Mouse (Mus musculus): Measurements from ENCODE around the gene Atxn7. TPM values are rescaled to one million over a fixed set of nuclear protein-coding genes. Genes with fewer than 3 reads are reported as not detected.

Gene Atxn7
- polyA plus RNA-seq, 1 experiment from 2014 or later, result 3.4 TPM

- no peaks in the 10 kb centered on the region for H3K36me3 ChIP-seq (ENCODE audit: insufficient read depth, low read length)
- H3K4me2 ChIP-seq (replicated peaks; ENCODE audit: low read depth, low read length), result no peak overlapping the region
- no peak overlapping the region for H3K4me3 ChIP-seq (ENCODE audit: low read length)
- H3K27me3 ChIP-seq (ENCODE audit: insufficient read depth, low read length), result no peaks in the 10 kb centered on the region
- no peak for ATAC-seq (ENCODE audit: low FRiP score, low TSS enrichment)
- H3K4me1 ChIP-seq (ENCODE audit: insufficient read depth, low read length), result 0 out of 2 replicates have a peak, but pooled peaks cover 3% of the 10 kb centered on the region
- no peaks in the 10 kb centered on the region for H3K9me3 ChIP-seq (ENCODE audit: low read length)
- H3K9ac ChIP-seq (replicated peaks; ENCODE audit: low read length), result no peak overlapping the region
- H3K27ac ChIP-seq (ENCODE audit: low read length), result no peak overlapping the region
- WGBS, result 48% methylated on average over 1 of the region's 1 CpGs
These were observed 16.3 kb downstream of the Atxn7 start for GRCm38 (mm10) chr14:13977498-13977897.

- no peak overlapping the region for H3K4me2 ChIP-seq (replicated peaks; ENCODE audit: low read depth, low read length)
- no peak overlapping the region for H3K4me3 ChIP-seq (ENCODE audit: low read length)
- no peaks in the 10 kb centered on the region for H3K27me3 ChIP-seq (ENCODE audit: insufficient read depth, low read length)
- no peak overlapping the region for H3K27ac ChIP-seq (ENCODE audit: low read length)
- no peaks in the 10 kb centered on the region for H3K36me3 ChIP-seq (ENCODE audit: insufficient read depth, low read length)
- WGBS, result 30% methylated on average over 2 of the region's 2 CpGs
- ATAC-seq (ENCODE audit: low FRiP score, low TSS enrichment), result no peak
- H3K9ac ChIP-seq (replicated peaks; ENCODE audit: low read length), result no peak overlapping the region
- 0 out of 2 replicates have a peak, but pooled peaks cover 3% of the 10 kb centered on the region for H3K4me1 ChIP-seq (ENCODE audit: insufficient read depth, low read length)
- no peaks in the 10 kb centered on the region for H3K9me3 ChIP-seq (ENCODE audit: low read length)
These were observed 20.0 kb downstream of the Atxn7 start for GRCm38 (mm10) chr14:13981286-13981685.

DNA sequence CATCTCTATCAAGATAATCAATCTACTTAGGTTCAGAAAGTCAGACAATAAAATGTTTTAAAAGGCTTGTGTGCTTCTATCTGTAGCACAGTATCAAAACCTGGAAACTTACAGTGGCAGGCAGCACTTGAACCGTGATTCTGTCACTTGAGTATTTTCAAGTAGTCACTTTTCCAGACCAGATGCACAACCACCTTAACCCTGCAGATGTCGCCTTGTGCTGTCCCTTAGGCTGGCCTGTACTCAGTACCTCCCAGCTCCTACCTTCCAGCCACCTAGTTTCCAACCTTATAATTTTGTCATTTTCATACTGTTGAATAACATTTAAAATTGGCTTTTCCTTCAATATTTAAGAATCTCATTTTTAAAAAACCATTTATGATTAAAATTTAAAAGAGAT lies 20.9 kb downstream of the Atxn7 start:
- 58% methylated on average over 2 of the region's 2 CpGs for whole genome bisulfite sequencing
- H3K4me2 ChIP-seq (replicated peaks; ENCODE audit: low read depth, low read length), result no peak overlapping the region
- no peak overlapping the region for H3K4me3 ChIP-seq (ENCODE audit: low read length)
- no peak overlapping the region for H3K9ac ChIP-seq (replicated peaks; ENCODE audit: low read length)
- 0 out of 2 replicates have a peak, but pooled peaks cover 3% of the 10 kb centered on the region for H3K4me1 ChIP-seq (ENCODE audit: insufficient read depth, low read length)
- ATAC-seq (ENCODE audit: low FRiP score, low TSS enrichment), result no peak
- no peaks in the 10 kb centered on the region for H3K27me3 ChIP-seq (ENCODE audit: insufficient read depth, low read length)
- no peaks in the 10 kb centered on the region for H3K36me3 ChIP-seq (ENCODE audit: insufficient read depth, low read length)
- H3K9me3 ChIP-seq (ENCODE audit: low read length), result no peaks in the 10 kb centered on the region
- no peak overlapping the region for H3K27ac ChIP-seq (ENCODE audit: low read length)

DNA sequence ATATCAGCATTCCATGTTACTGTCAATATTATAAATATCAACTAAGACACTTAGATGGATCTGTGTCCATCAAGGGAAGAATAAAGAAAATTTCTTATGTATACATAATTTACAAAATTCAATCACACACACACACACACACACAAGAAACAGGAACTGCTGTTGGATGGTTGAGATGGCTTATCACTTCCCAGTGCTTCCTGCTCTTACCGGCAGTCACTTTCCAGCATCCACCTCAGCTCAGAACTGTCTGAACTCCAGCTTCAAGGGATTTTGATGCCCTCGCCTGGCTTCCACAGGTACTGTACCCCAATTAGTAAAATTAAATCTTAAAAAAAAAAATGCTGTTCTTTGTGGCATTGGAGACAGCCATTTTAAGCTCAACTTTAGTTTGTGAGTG lies 27.2 kb downstream of the Atxn7 start:
- Histone ChIP-seq H3K4me3 (ENCODE audit: low read length) (no peak overlapping the region), H3K9me3 (ENCODE audit: low read length) (no peaks in the 10 kb centered on the region), H3K9ac (replicated peaks; ENCODE audit: low read length) (no peak overlapping the region), H3K36me3 (ENCODE audit: insufficient read depth, low read length) (no peaks in the 10 kb centered on the region), H3K27ac (ENCODE audit: low read length) (no peak overlapping the region), H3K27me3 (ENCODE audit: insufficient read depth, low read length) (no peaks in the 10 kb centered on the region), H3K4me1 (ENCODE audit: insufficient read depth, low read length) (no peaks in the 10 kb centered on the region), H3K4me2 (replicated peaks; ENCODE audit: low read depth, low read length) (no peak overlapping the region)
- 63% methylated on average over 2 of the region's 2 CpGs for WGBS
- ATAC-seq (ENCODE audit: low FRiP score, low TSS enrichment), result no peak

- H3K27ac ChIP-seq (ENCODE audit: low read length), result no peak overlapping the region
- no peak for ATAC-seq (ENCODE audit: low FRiP score, low TSS enrichment)
- H3K27me3 ChIP-seq (ENCODE audit: insufficient read depth, low read length), result no peaks in the 10 kb centered on the region
- 0 out of 2 replicates have a peak, but pooled peaks cover 5% of the 10 kb centered on the region for H3K4me1 ChIP-seq (ENCODE audit: insufficient read depth, low read length)
- no peaks in the 10 kb centered on the region for H3K9me3 ChIP-seq (ENCODE audit: low read length)
- no peak overlapping the region for H3K9ac ChIP-seq (replicated peaks; ENCODE audit: low read length)
- no peak overlapping the region for H3K4me2 ChIP-seq (replicated peaks; ENCODE audit: low read depth, low read length)
- H3K4me3 ChIP-seq (ENCODE audit: low read length), result no peak overlapping the region
- WGBS, result 79% methylated on average over 3 of the region's 3 CpGs
- no peaks in the 10 kb centered on the region for H3K36me3 ChIP-seq (ENCODE audit: insufficient read depth, low read length)
These were observed 29.5 kb downstream of the Atxn7 start for GRCm38 (mm10) chr14:13990741-13991140.

- Histone ChIP-seq H3K27ac (ENCODE audit: low read length) (no peak overlapping the region), H3K36me3 (ENCODE audit: insufficient read depth, low read length) (no peaks in the 10 kb centered on the region), H3K9ac (replicated peaks; ENCODE audit: low read length) (no peak overlapping the region), H3K9me3 (ENCODE audit: low read length) (no peaks in the 10 kb centered on the region), H3K4me3 (ENCODE audit: low read length) (no peak overlapping the region), H3K4me2 (replicated peaks; ENCODE audit: low read depth, low read length) (no peak overlapping the region), H3K4me1 (ENCODE audit: insufficient read depth, low read length) (0 out of 2 replicates have a peak, but pooled peaks cover 5% of the 10 kb centered on the region), H3K27me3 (ENCODE audit: insufficient read depth, low read length) (no peaks in the 10 kb centered on the region)
- ATAC-seq (ENCODE audit: low FRiP score, low TSS enrichment), result peak; percentile 77
- 52% methylated on average over 9 of the region's 9 CpGs for WGBS
These were observed 34.2 kb downstream of the Atxn7 start for GRCm38 (mm10) chr14:13995206-13996097.

DNA sequence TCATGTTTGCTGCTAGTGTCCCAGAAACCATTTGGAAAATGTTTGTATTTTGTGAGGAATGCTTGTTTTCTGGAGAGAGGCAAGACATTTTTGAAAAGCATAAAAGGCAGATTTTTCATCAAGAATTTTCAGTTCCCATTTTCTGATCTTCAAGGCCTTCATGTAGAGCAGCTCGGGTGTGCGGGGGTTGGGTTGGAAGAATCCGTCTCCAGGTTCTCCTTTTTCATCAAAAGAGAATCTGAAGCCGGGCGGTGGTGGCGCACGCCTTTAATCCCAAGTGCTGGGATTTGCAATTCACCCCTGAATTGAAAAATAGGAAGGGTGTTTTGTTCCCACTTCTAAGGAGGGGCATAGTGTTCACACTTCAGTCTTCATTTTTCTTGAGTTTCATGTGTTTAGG lies 41.5 kb downstream of the Atxn7 start:
- ATAC-seq (ENCODE audit: low FRiP score, low TSS enrichment), result no peak
- H3K36me3 ChIP-seq (ENCODE audit: insufficient read depth, low read length), result no peaks in the 10 kb centered on the region
- H3K4me3 ChIP-seq (ENCODE audit: low read length), result no peak overlapping the region
- no peaks in the 10 kb centered on the region for H3K27me3 ChIP-seq (ENCODE audit: insufficient read depth, low read length)
- no peak overlapping the region for H3K4me2 ChIP-seq (replicated peaks; ENCODE audit: low read depth, low read length)
- H3K27ac ChIP-seq (ENCODE audit: low read length), result no peak overlapping the region
- no peaks in the 10 kb centered on the region for H3K9me3 ChIP-seq (ENCODE audit: low read length)
- no peaks in the 10 kb centered on the region for H3K4me1 ChIP-seq (ENCODE audit: insufficient read depth, low read length)
- H3K9ac ChIP-seq (replicated peaks; ENCODE audit: low read length), result no peak overlapping the region
- WGBS, result 93% methylated on average over 7 of the region's 7 CpGs

DNA sequence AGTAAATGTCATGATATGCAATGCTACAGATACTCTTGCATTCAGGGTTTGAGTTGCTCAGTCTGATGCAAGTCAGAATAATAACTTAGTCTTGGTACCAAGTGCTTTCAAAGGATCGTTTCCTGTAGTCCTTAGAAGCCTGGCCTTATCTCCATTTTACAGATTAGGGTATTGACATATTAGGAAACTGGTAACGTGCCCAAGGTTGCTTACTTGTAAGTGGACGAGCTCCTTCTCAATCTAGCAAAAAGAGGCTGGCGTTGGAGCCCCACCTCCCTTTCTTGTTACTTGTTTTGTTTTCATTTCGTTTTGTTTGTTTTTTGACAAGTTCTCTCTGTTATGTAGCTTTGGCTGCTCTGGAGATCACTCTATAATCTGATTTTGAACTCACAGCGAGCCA lies 48.5 kb downstream of the Atxn7 start:
- WGBS, result 80% methylated on average over 6 of the region's 6 CpGs

GRCm38 (mm10) chr14:14012383-14013251 lies 51.4 kb downstream of the Atxn7 start:
- Histone ChIP-seq H3K9ac (replicated peaks; ENCODE audit: low read length) (peak overlapping the region; percentile 94), H3K4me1 (ENCODE audit: insufficient read depth, low read length) (peaks cover 11% of the 10 kb centered on the region), H3K27me3 (ENCODE audit: insufficient read depth, low read length) (no peaks in the 10 kb centered on the region), H3K9me3 (ENCODE audit: low read length) (no peaks in the 10 kb centered on the region), H3K4me3 (ENCODE audit: low read length) (peak overlapping the region; percentile 82), H3K4me2 (replicated peaks; ENCODE audit: low read depth, low read length) (peak overlapping the region; percentile 77), H3K36me3 (ENCODE audit: insufficient read depth, low read length) (peaks cover 8% of the 10 kb centered on the region; the same call in 1 of the 2 replicates), H3K27ac (ENCODE audit: low read length) (peak overlapping the region; percentile 99)
- ATAC-seq (ENCODE audit: low FRiP score, low TSS enrichment), result peak; percentile 96
- under 1% methylated on average over 76 of the region's 116 CpGs for WGBS

More for the DNA sequence above, 48.5 kb downstream of the Atxn7 start:
- no peaks in the 10 kb centered on the region for H3K9me3 ChIP-seq (ENCODE audit: low read length)
- no peak overlapping the region for H3K4me3 ChIP-seq (ENCODE audit: low read length)
- 0 out of 2 replicates have a peak, but pooled peaks cover 2% of the 10 kb centered on the region for H3K36me3 ChIP-seq (ENCODE audit: insufficient read depth, low read length)
- H3K4me1 ChIP-seq (ENCODE audit: insufficient read depth, low read length), result peaks cover 11% of the 10 kb centered on the region
- no peaks in the 10 kb centered on the region for H3K27me3 ChIP-seq (ENCODE audit: insufficient read depth, low read length)
- H3K4me2 ChIP-seq (replicated peaks; ENCODE audit: low read depth, low read length), result no peak overlapping the region
- ATAC-seq (ENCODE audit: low FRiP score, low TSS enrichment), result no peak
- no peak overlapping the region for H3K9ac ChIP-seq (replicated peaks; ENCODE audit: low read length)
- no peak overlapping the region for H3K27ac ChIP-seq (ENCODE audit: low read length)
